Mouse (Mus musculus) limb, embryonic 12.5 days (tissue): ENCODE results near the gene Pfdn6. TPM values are rescaled to one million over a fixed set of nuclear protein-coding genes. Genes with fewer than 3 reads are reported as not detected.

ENCODE experiments used
- ATAC-seq: fragments of 200-750 bp; cut with Nextera tagmentation; 2 replicates; pipeline ENCODE4 v1.8.0; 2017; ENCODE audit warnings: low read depth, moderate TSS enrichment; ENCODE audit not compliant: insufficient number of reproducible peaks, insufficient read depth, low FRiP score, low TSS enrichment
- H3K27ac ChIP-seq: fragments of 300-500 bp; sonication (generic); 2 replicates; pipeline ENCODE4 v1.5.1; 2016; ENCODE audit warnings: mild to moderate bottlenecking, moderate library complexity
- H3K27me3 ChIP-seq: fragments of 300-500 bp; sonication (generic); 2 replicates; pipeline ENCODE4 v1.6.1; 2016; ENCODE audit warnings: mild to moderate bottlenecking, moderate library complexity
- H3K36me3 ChIP-seq: fragments of 300-500 bp; sonication (generic); 2 replicates; pipeline ENCODE4 v1.6.1; 2016; ENCODE audit warnings: mild to moderate bottlenecking, moderate library complexity
- H3K4me1 ChIP-seq: fragments of 300-500 bp; sonication (generic); replicated peaks from 2 replicates; pipeline ENCODE4 v1.6.1; 2016
- H3K4me2 ChIP-seq: fragments of 300-500 bp; sonication (generic); 2 replicates; pipeline ENCODE4 v1.6.1; 2016; ENCODE audit warnings: mild to moderate bottlenecking, moderate library complexity
- H3K4me3 ChIP-seq: fragments of 300-500 bp; sonication (generic); replicated peaks from 2 replicates; pipeline ENCODE4 v1.5.1; 2016; ENCODE audit warnings: mild to moderate bottlenecking
- H3K9ac ChIP-seq: fragments of 300-500 bp; sonication (generic); replicated peaks from 2 replicates; pipeline ENCODE4 v1.6.1; 2016; ENCODE audit warnings: mild to moderate bottlenecking, moderate library complexity
- H3K9me3 ChIP-seq: fragments of 300-500 bp; sonication (generic); 2 replicates; pipeline ENCODE4 v1.6.1; 2016; ENCODE audit warnings: mild to moderate bottlenecking, moderate library complexity
- WGBS: fragments of 180-500 bp; shearing (Covaris S2); methylation state at CpG from one replicate; pipeline ENCODE4 v1.1.7; 2016; 5-methylcytosine and 5-hydroxymethylcytosine counted together
- polyA plus RNA-seq: library from polyadenylated mRNA; unstranded; fragments of >200 nt; fragmentation: Nextera tagmentation; extraction: Ambion mirVana; gene quantifications from 2 replicates; pipeline ENCODE4 v1.2.1, GENCODE M21; 2016

The Pfdn6 gene
- polyA plus RNA-seq, 1 experiment from 2014 or later: 186 TPM

DNA sequence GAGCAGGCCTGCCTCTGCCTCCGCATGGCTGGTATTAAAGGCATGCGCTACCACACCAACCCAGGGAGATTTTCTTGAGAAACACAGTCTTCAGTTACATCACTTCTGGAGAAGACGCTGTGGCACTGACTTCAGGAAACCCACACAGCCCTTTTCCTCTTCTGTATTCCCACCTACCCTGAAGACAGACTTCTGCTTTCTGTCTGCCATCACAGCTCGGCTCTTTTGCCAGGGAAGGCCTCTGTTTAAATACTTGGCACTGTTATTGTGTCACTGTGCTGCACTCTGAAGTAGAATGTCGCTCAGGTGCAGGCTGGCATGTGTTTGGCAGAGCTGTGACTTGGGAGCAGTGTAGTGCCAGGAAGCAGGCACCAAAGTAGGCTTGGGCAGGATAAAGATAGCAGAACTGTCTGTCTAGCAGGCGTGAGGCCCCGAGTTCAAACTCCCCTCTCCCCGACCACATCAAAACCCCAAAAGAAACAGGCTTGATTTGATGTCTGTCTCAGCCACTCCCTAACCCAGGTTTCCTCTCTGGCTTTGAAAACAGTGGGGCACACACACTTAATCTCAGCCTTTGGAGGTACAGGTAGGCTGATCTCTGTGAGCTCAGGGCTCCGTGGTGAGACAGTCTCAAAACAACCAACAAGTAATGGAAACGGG, 7.4 kb upstream of the Pfdn6 start:
- Histone ChIP-seq H3K4me2 (no peak overlapping the region), H3K4me3 (no peak overlapping the region)
- WGBS: 93% methylated on average over 10 of the region's 10 CpGs

DNA sequence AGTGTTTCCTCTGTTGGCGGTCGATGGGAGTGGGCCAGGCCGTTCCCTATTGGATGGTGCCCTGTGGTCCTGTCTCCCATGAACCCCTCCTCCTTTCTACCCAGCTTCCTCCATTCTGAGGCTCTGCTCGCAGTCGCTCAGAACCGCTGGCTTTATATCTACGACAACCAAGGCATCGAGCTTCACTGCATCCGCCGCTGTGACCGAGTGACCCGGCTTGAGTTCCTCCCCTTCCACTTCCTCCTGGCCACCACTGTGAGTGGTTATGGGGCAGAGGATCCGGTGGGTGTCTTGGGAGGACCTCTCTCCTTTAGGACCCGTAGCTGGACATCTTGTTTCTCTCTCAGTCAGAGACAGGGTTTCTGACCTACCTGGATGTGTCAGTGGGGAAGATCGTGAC, 3.3 kb upstream of the Pfdn6 start:
- no peaks in the 10 kb centered on the region for H3K27me3 ChIP-seq
- H3K4me1 ChIP-seq: peaks cover 16% of the 10 kb centered on the region
- no peaks in the 10 kb centered on the region for H3K9me3 ChIP-seq
- no peak overlapping the region for H3K9ac ChIP-seq
- H3K4me3 ChIP-seq: no peak overlapping the region
- 93% methylated on average over 15 of the region's 15 CpGs for WGBS
- H3K4me2 ChIP-seq: no peak overlapping the region
- H3K27ac ChIP-seq: no peak overlapping the region
- H3K36me3 ChIP-seq: peaks cover 69% of the 10 kb centered on the region
- no peak for ATAC-seq

More for the DNA sequence above, 7.4 kb upstream of the Pfdn6 start:
- Histone ChIP-seq H3K27me3 (no peaks in the 10 kb centered on the region), H3K9me3 (no peaks in the 10 kb centered on the region), H3K9ac (no peak overlapping the region), H3K27ac (no peak overlapping the region), H3K36me3 (peaks cover 88% of the 10 kb centered on the region), H3K4me1 (peaks cover 30% of the 10 kb centered on the region)
- ATAC-seq: no peak

GRCm38 (mm10) chr17:33941381-33941780, 1.2 kb upstream of the Pfdn6 start:
- no peak for ATAC-seq
- Histone ChIP-seq H3K36me3 (peaks cover 67% of the 10 kb centered on the region), H3K9me3 (no peaks in the 10 kb centered on the region), H3K4me2 (peak overlapping the region; percentile 91), H3K27me3 (no peaks in the 10 kb centered on the region), H3K27ac (no peak overlapping the region), H3K9ac (peak overlapping the region; percentile 68), H3K4me3 (peak overlapping the region; percentile 69), H3K4me1 (peaks cover 16% of the 10 kb centered on the region)
- WGBS: 60% methylated on average over 19 of the region's 19 CpGs

- Histone ChIP-seq H3K4me3 (peak overlapping the region; percentile 69), H3K4me2 (peak overlapping the region; percentile 91), H3K4me1 (peaks cover 16% of the 10 kb centered on the region), H3K9me3 (no peaks in the 10 kb centered on the region), H3K27ac (no peak overlapping the region), H3K27me3 (no peaks in the 10 kb centered on the region), H3K9ac (peak overlapping the region; percentile 68), H3K36me3 (peaks cover 67% of the 10 kb centered on the region)
- no peak for ATAC-seq
- 2% methylated on average over 26 of the region's 26 CpGs for WGBS
These were observed 838 bp upstream of the Pfdn6 start for GRCm38 (mm10) chr17:33940981-33941380.

GRCm38 (mm10) chr17:33938783-33939182, 1.4 kb downstream of the Pfdn6 start:
- no peak for ATAC-seq
- Histone ChIP-seq H3K4me3 (peak overlapping the region; percentile 69), H3K27me3 (no peaks in the 10 kb centered on the region), H3K27ac (no peak overlapping the region), H3K4me1 (peaks cover 16% of the 10 kb centered on the region), H3K4me2 (peak overlapping the region; percentile 91), H3K9me3 (no peaks in the 10 kb centered on the region), H3K9ac (0 out of 2 replicates have a peak overlapping the region, but pooled peaks have one; percentile 68), H3K36me3 (peaks cover 67% of the 10 kb centered on the region)
- WGBS: 76% methylated on average over 11 of the region's 11 CpGs

DNA sequence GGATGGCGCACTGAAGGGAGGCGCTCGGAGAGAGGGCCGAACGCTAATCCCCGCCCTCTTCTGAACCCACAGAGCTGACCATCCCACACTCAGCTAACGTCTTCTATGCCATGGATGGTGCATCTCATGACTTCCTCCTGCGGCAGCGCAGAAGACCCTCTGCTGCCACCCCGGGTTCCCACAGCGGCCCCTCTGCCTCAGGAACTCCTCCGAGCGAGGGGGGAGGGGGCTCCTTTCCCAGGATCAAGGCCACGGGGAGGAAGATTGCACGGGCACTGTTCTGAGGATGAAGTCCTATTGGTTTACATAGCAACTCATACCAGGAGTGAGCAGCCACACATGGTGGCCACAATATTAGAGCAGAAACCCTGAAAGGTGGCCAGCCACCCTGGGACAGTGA, 3.1 kb downstream of the Pfdn6 start:
- Histone ChIP-seq H3K4me1 (peaks cover 16% of the 10 kb centered on the region), H3K9me3 (no peaks in the 10 kb centered on the region), H3K4me3 (no peak overlapping the region; the same call in 1 of the 2 replicates), H3K36me3 (peaks cover 69% of the 10 kb centered on the region), H3K4me2 (no peak overlapping the region), H3K27me3 (no peaks in the 10 kb centered on the region), H3K9ac (no peak overlapping the region), H3K27ac (no peak overlapping the region)
- WGBS: 87% methylated on average over 15 of the region's 15 CpGs
- no peak for ATAC-seq

- Histone ChIP-seq H3K9ac (no peak overlapping the region), H3K4me1 (peaks cover 18% of the 10 kb centered on the region), H3K4me3 (no peak overlapping the region; the same call in 1 of the 2 replicates), H3K4me2 (no peak overlapping the region), H3K27me3 (no peaks in the 10 kb centered on the region), H3K27ac (no peak overlapping the region), H3K36me3 (peaks cover 69% of the 10 kb centered on the region), H3K9me3 (no peaks in the 10 kb centered on the region)
- ATAC-seq: no peak
- 87% methylated on average over 21 of the region's 21 CpGs for WGBS
These were observed 4.6 kb downstream of the Pfdn6 start for GRCm38 (mm10) chr17:33935422-33936055.

- Histone ChIP-seq H3K4me3 (no peak overlapping the region), H3K27me3 (no peaks in the 10 kb centered on the region), H3K9me3 (no peaks in the 10 kb centered on the region), H3K4me1 (peaks cover 17% of the 10 kb centered on the region), H3K36me3 (peaks cover 59% of the 10 kb centered on the region), H3K4me2 (no peak overlapping the region), H3K27ac (no peak overlapping the region), H3K9ac (no peak overlapping the region)
- no peak for ATAC-seq
- WGBS: 93% methylated on average over 15 of the region's 15 CpGs
These were observed 7.2 kb downstream of the Pfdn6 start for GRCm38 (mm10) chr17:33932970-33933369.

DNA sequence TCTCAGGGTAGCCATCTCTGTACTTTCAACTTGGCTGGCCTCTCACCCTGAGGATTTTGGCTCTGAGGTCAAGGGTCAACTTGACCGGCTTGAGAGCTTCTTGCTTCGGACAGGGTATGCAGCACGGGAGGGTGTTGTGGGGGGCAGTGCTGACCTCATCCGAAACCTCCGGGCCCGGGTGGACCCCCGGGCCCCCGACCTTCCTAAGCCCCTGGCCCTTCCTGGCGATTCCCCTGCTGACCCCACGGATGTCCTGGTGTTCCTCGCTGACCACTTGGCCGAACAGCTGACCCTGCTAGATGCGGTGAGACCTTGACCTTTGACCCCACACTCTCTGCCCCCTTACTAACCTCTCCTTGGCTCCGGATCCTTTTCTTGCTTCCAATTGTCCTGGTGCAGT, 7.7 kb downstream of the Pfdn6 start:
- Histone ChIP-seq H3K9ac (no peak overlapping the region), H3K27me3 (no peaks in the 10 kb centered on the region), H3K4me3 (no peak overlapping the region), H3K9me3 (no peaks in the 10 kb centered on the region), H3K4me1 (peaks cover 18% of the 10 kb centered on the region), H3K36me3 (peaks cover 60% of the 10 kb centered on the region), H3K27ac (no peak overlapping the region), H3K4me2 (no peak overlapping the region)
- no peak for ATAC-seq
- 89% methylated on average over 14 of the region's 14 CpGs for WGBS

DNA sequence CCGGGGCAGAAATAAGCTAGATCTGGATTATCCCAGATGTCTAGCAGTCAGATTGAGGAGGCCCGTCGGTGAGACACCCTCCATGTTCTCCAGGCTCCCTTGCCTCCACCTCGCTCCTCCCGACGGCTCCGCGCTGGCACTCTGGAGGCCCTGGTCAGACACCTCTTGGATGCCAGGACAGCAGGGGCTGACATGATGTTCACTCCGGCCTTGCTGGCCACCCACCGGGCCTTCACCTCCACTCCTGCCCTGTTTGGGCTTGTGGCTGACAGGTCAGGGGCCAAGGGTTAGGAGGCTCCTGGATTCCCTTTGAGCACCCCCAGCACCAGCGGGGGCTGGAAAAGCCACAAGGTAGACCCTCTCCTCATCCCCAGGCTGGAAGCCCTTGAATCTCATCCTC, 8.2 kb downstream of the Pfdn6 start:
- Histone ChIP-seq H3K27me3 (no peaks in the 10 kb centered on the region), H3K36me3 (peaks cover 58% of the 10 kb centered on the region), H3K4me2 (0 out of 2 replicates have a peak overlapping the region, but pooled peaks have one; percentile 88), H3K9me3 (no peaks in the 10 kb centered on the region), H3K4me1 (peaks cover 18% of the 10 kb centered on the region), H3K4me3 (no peak overlapping the region), H3K9ac (no peak overlapping the region), H3K27ac (no peak overlapping the region)
- 89% methylated on average over 11 of the region's 11 CpGs for WGBS
- ATAC-seq: no peak

DNA sequence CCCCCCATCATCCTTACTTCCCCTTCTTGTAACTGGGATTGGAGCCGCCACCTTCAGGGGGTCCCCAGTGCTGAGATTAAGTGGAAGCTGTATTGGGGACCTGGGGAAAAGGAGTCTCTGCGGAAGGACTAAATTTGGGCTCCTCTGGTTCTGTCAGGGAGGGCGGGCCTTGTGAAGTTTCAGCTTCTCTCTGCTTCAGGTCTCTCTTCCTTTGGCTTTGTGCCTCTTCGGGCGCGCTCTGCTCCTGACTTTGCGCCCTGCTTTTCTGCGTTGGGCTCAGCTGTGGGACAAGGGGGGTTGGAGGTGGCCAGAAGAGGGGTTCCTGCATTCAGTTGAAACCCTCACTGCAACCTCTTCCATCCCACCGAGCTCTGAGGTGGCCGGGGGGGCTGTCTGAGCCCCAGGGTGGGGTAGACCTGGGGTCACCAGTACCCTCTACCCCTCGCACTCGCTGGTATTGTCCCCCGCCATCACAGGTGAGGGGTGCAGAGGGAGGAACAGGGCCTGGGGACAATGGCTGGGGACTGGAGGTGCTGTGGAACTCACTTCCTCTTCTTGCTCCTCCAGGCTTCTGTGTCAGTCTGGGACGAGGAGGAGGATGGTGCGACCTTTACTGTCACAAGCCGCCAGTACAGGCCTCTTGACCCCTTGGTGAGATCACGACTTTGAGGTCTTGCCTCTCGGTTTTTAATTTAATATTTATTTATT, 8.8 kb downstream of the Pfdn6 start:
- no peak for ATAC-seq
- H3K36me3 ChIP-seq: peaks cover 59% of the 10 kb centered on the region
- 31% methylated on average over 18 of the region's 18 CpGs for WGBS

More for the DNA sequence above, 8.8 kb downstream of the Pfdn6 start:
- H3K27me3 ChIP-seq: no peaks in the 10 kb centered on the region
- H3K9me3 ChIP-seq: no peaks in the 10 kb centered on the region
- peaks cover 18% of the 10 kb centered on the region for H3K4me1 ChIP-seq
- H3K9ac ChIP-seq: peak overlapping the region; percentile 74; the same call in 1 of the 2 replicates
- peak overlapping the region; percentile 88 for H3K4me2 ChIP-seq
- H3K27ac ChIP-seq: 0 out of 2 replicates have a peak overlapping the region, but pooled peaks have one; percentile 17
- peak overlapping the region; percentile 73 for H3K4me3 ChIP-seq
